Mouse (Mus musculus) cortical plate, adult 2 months (tissue): ENCODE results near the gene Tctex1d1.

Experiments
- CTCF ChIP-seq: fragments of 200-500 bp; IDR thresholded peaks from 2 replicates; pipeline ENCODE4 v1.5.1; 2011; ENCODE audit warnings: mild to moderate bottlenecking, control low read depth, low read length; ENCODE audit not compliant: insufficient read depth; ENCODE audit errors: extremely low read depth
- POLR2A ChIP-seq: fragments of 200-500 bp; IDR thresholded peaks from 2 replicates; pipeline ENCODE4 v1.6.1; 2011; ENCODE audit warnings: mild to moderate bottlenecking, low read length, control low read depth; ENCODE audit not compliant: insufficient read depth; ENCODE audit errors: extremely low read depth

DNA sequence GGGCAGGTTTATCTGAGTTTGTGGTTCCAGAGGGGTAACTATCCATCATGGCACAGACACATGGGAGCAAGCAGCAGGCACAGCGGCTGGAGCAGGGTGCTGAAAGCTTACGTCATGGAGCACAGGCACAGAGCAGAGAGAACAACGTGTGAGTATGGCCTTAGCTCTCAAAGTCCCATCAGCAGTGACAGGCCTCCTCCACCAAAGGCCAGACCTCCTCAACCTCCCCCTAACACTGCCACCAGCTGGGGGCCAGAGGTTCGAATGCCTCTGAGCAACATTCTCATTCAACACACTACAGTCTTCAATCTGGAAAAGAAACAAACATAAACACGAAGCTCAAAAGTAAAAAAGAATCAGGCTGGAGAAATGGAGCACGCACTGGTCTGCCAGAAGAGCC lies 10.1 kb downstream of the Tctex1d1 start:
- TF ChIP-seq CTCF (no peak), POLR2A (no peak)
